Mouse (Mus musculus) spleen, adult 2 months (tissue): Measurements from ENCODE around the gene Ly6g5c. TPM values are rescaled to one million over a fixed set of nuclear protein-coding genes. Genes with fewer than 3 reads are reported as not detected.

Experiments used
- DNase-seq, 2 experiments: peaks; one replicate each; pipeline versions ENCODE4 v3.0.0 to v3.0.0-alpha.2; 2012 to 2021; ENCODE audit warnings: low spot score in 2 of 2, low read depth in 1 of 2
- H3K27ac ChIP-seq: fragments of 200-500 bp; 2 replicates; pipeline ENCODE4 v1.5.1; 2012; ENCODE audit warnings: low read length, inconsistent platforms; ENCODE audit not compliant: insufficient read depth
- H3K27me3 ChIP-seq: fragments of 200-500 bp; 2 replicates; pipeline ENCODE4 v1.6.1; 2012; ENCODE audit warnings: mild to moderate bottlenecking, moderate library complexity, low read length, inconsistent platforms; ENCODE audit not compliant: control insufficient read depth, insufficient read depth
- H3K36me3 ChIP-seq: fragments of 200-500 bp; 2 replicates; pipeline ENCODE4 v1.6.1; 2012; ENCODE audit warnings: mild to moderate bottlenecking, low read length, inconsistent platforms; ENCODE audit not compliant: control insufficient read depth, insufficient read depth
- H3K4me1 ChIP-seq: fragments of 200-500 bp; 2 replicates; pipeline ENCODE4 v1.6.1; 2011; ENCODE audit warnings: inconsistent platforms; ENCODE audit not compliant: control insufficient read depth, insufficient read depth, insufficient read length
- H3K4me3 ChIP-seq: fragments of 200-500 bp; 2 replicates; pipeline ENCODE4 v1.5.1; 2011; ENCODE audit warnings: mild to moderate bottlenecking, inconsistent platforms; ENCODE audit not compliant: insufficient read depth, insufficient read length; ENCODE audit errors: extremely low read depth
- CTCF ChIP-seq: fragments of 200-500 bp; IDR thresholded peaks from 2 replicates; pipeline ENCODE4 v1.5.1; 2011; ENCODE audit warnings: mild to moderate bottlenecking, inconsistent platforms; ENCODE audit not compliant: insufficient read depth, insufficient read length, insufficient replicate concordance; ENCODE audit errors: extremely low read depth
- POLR2A ChIP-seq: fragments of 200-500 bp; IDR thresholded peaks from 2 replicates; pipeline ENCODE4 v1.6.1; 2011; ENCODE audit warnings: low read depth, low read length, inconsistent platforms
- WGBS: fragments of 180-500 bp; shearing (Covaris S2); methylation state at CpG from one replicate; pipeline ENCODE4 v1.1.7; 2018; 5-methylcytosine and 5-hydroxymethylcytosine counted together
- polyA plus RNA-seq: library from polyadenylated mRNA; depleted of rRNA; stranded (reverse); fragments of >200 nt; gene quantifications from 2 replicates; pipeline ENCODE4 v1.2.3, GENCODE M21; 2012; rRNA removed

Gene Ly6g5c
- polyA plus RNA-seq, 1 experiment = not detected

DNA sequence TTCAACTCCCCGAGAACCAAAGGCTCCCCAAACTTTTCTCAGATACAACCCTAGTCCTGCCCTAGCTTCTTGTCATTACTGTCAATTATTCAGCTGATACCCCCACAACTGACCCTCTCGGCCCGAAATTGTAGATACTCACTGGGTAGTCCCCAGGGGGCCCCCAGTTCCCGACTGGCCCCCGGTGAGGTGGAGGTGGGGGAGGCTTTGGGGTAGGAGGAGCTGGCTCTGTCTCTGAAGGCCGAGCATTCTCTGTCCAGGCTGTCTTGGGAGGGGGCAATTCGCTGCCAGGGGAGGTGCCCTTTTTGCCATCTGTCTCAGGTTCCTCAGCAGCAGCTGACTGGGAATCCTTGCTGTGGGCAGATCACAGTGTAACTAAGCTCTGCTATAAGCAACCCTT lies 51.6 kb downstream of the Ly6g5c start:
- no peak overlapping the region for H3K4me3 ChIP-seq
- no peaks in the 10 kb centered on the region for H3K27me3 ChIP-seq
- H3K27ac ChIP-seq = no peak overlapping the region
- DNase-seq = no peak
- H3K36me3 ChIP-seq = peaks cover 72% of the 10 kb centered on the region
- TF ChIP-seq POLR2A = no peak
- no peak for TF ChIP-seq CTCF
- 94% methylated on average over 7 of the region's 7 CpGs for WGBS
- peaks cover 6% of the 10 kb centered on the region; the same call in 1 of the 2 replicates for H3K4me1 ChIP-seq

- H3K36me3 ChIP-seq = peaks cover 54% of the 10 kb centered on the region
- WGBS = 86% methylated on average over 11 of the region's 11 CpGs
- no peak for TF ChIP-seq POLR2A
- TF ChIP-seq CTCF = no peak
- DNase-seq = no peak
- no peak overlapping the region for H3K27ac ChIP-seq
- peaks cover 6% of the 10 kb centered on the region; the same call in 1 of the 2 replicates for H3K4me1 ChIP-seq
- H3K27me3 ChIP-seq = no peaks in the 10 kb centered on the region
- H3K4me3 ChIP-seq = no peak overlapping the region
Measured at GRCm38 (mm10) chr17:35161421-35161820, 53.3 kb downstream of the Ly6g5c start.

Other genes with a start within 250 kb of the Ly6g5c start
- gene Cfb, start 245.8 kb upstream of the Ly6g5c start, polyA plus RNA-seq = 22.8 and 25.3 TPM in 2 replicates
- gene Zbtb12, start 228.8 kb upstream of the Ly6g5c start, polyA plus RNA-seq = 12.0 and 13.1 TPM in 2 replicates
- gene Gm20547, start 226.2 kb upstream of the Ly6g5c start, polyA plus RNA-seq = 0.04 TPM in 1 of 2 replicates, not detected in the other
- 15.9 and 16.0 TPM in 2 replicates for gene C2, start 210.0 kb upstream of the Ly6g5c start, polyA plus RNA-seq
- gene Ehmt2, start 209.8 kb upstream of the Ly6g5c start, polyA plus RNA-seq = 200 and 246 TPM in 2 replicates
- gene Slc44a4, start 193.8 kb upstream of the Ly6g5c start, polyA plus RNA-seq = 0.05 and 0.08 TPM in 2 replicates
- gene Neu1, start 177.0 kb upstream of the Ly6g5c start, polyA plus RNA-seq = 45.8 and 47.5 TPM in 2 replicates
- gene Hspa1b, start 149.0 kb upstream of the Ly6g5c start, polyA plus RNA-seq = 7.6 and 12.5 TPM in 2 replicates
- not detected in 2 replicates for gene Gm20481, start 138.4 kb upstream of the Ly6g5c start, polyA plus RNA-seq
- gene Hspa1a, start 136.1 kb upstream of the Ly6g5c start, polyA plus RNA-seq = 4.2 and 6.7 TPM in 2 replicates
- gene Hspa1l, start 135.6 kb upstream of the Ly6g5c start, polyA plus RNA-seq = 0.05 and 0.06 TPM in 2 replicates
- 60.7 and 65.2 TPM in 2 replicates for gene Lsm2, start 126.4 kb upstream of the Ly6g5c start, polyA plus RNA-seq
- gene Vars, start 107.3 kb upstream of the Ly6g5c start, polyA plus RNA-seq = 489 and 697 TPM in 2 replicates
- 0.72 and 0.90 TPM in 2 replicates for gene Vwa7, start 91.7 kb upstream of the Ly6g5c start, polyA plus RNA-seq
- 7.3 and 14.7 TPM in 2 replicates for gene Sapcd1, start 80.3 kb upstream of the Ly6g5c start, polyA plus RNA-seq
- gene Msh5, start 61.5 kb upstream of the Ly6g5c start, polyA plus RNA-seq = 8.6 and 9.5 TPM in 2 replicates
- 123 and 134 TPM in 2 replicates for gene Clic1, start 58.3 kb upstream of the Ly6g5c start, polyA plus RNA-seq
- 18.4 and 18.9 TPM in 2 replicates for gene Ddah2, start 49.2 kb upstream of the Ly6g5c start, polyA plus RNA-seq
- gene Ly6g6c, start 42.9 kb upstream of the Ly6g5c start, polyA plus RNA-seq = 0.47 and 0.59 TPM in 2 replicates
- gene Mpig6b, start 42.1 kb upstream of the Ly6g5c start, polyA plus RNA-seq = 4.8 and 5.6 TPM in 2 replicates
- gene Ly6g6e, start 31.4 kb upstream of the Ly6g5c start, polyA plus RNA-seq = 0.31 and 0.39 TPM in 2 replicates
- gene Ly6g6d, start 30.2 kb upstream of the Ly6g5c start, polyA plus RNA-seq = 1.3 and 1.8 TPM in 2 replicates
- gene Ly6g6f, start 22.7 kb upstream of the Ly6g5c start, polyA plus RNA-seq = 7.8 and 9.7 TPM in 2 replicates
- gene Abhd16a, start 19.0 kb upstream of the Ly6g5c start, polyA plus RNA-seq = 119 and 154 TPM in 2 replicates
- gene Ly6g5b, start 7.1 kb downstream of the Ly6g5c start, polyA plus RNA-seq = 2.4 and 2.9 TPM in 2 replicates
- gene Gpank1, start 13.2 kb downstream of the Ly6g5c start, polyA plus RNA-seq = 20.9 and 29.9 TPM in 2 replicates
- gene Csnk2b, start 13.8 kb downstream of the Ly6g5c start, polyA plus RNA-seq = 176 and 238 TPM in 2 replicates
- 6.8 and 10.0 TPM in 2 replicates for gene D17H6S53E, start 18.1 kb downstream of the Ly6g5c start, polyA plus RNA-seq
- 0.12 and 0.18 TPM in 2 replicates for gene Apom, start 23.8 kb downstream of the Ly6g5c start, polyA plus RNA-seq
- 166 and 202 TPM in 2 replicates for gene Bag6, start 26.9 kb downstream of the Ly6g5c start, polyA plus RNA-seq
- gene Prrc2a, start 56.6 kb downstream of the Ly6g5c start, polyA plus RNA-seq = 362 and 462 TPM in 2 replicates
- gene Aif1, start 67.8 kb downstream of the Ly6g5c start, polyA plus RNA-seq = 8.3 and 10.2 TPM in 2 replicates
- gene Lst1, start 80.2 kb downstream of the Ly6g5c start, polyA plus RNA-seq = 109 and 112 TPM in 2 replicates
- 531 and 756 TPM in 2 replicates for gene Ltb, start 86.2 kb downstream of the Ly6g5c start, polyA plus RNA-seq
- gene Tnf, start 93.7 kb downstream of the Ly6g5c start, polyA plus RNA-seq = 7.5 and 13.2 TPM in 2 replicates
- gene Lta, start 97.1 kb downstream of the Ly6g5c start, polyA plus RNA-seq = 24.8 and 26.8 TPM in 2 replicates
- 0.34 TPM in 1 of 2 replicates, not detected in the other for gene Gm16181, start 112.6 kb downstream of the Ly6g5c start, polyA plus RNA-seq
- 5.0 TPM in 2 replicates for gene Atp6v1g2, start 125.4 kb downstream of the Ly6g5c start, polyA plus RNA-seq
- gene Nfkbil1, start 127.5 kb downstream of the Ly6g5c start, polyA plus RNA-seq = 16.9 and 29.1 TPM in 2 replicates
- 284 and 323 TPM in 2 replicates for gene Ddx39b, start 133.5 kb downstream of the Ly6g5c start, polyA plus RNA-seq
- gene H2-D1, start 154.5 kb downstream of the Ly6g5c start, polyA plus RNA-seq = 1,148 and 1,488 TPM in 2 replicates
- not detected in 2 replicates for gene H2-Q1, start 212.1 kb downstream of the Ly6g5c start, polyA plus RNA-seq
- 0.48 and 0.58 TPM in 2 replicates for gene H2-Q2, start 234.0 kb downstream of the Ly6g5c start, polyA plus RNA-seq